Mouse (Mus musculus) cortical plate, adult 2 months (tissue): ENCODE results near the gene Moxd1.

ENCODE experiments used
- CTCF ChIP-seq: fragments of 200-500 bp; IDR thresholded peaks from 2 replicates; pipeline ENCODE4 v1.5.1; 2011; ENCODE audit warnings: mild to moderate bottlenecking, control low read depth, low read length; ENCODE audit not compliant: insufficient read depth; ENCODE audit errors: extremely low read depth
- POLR2A ChIP-seq: fragments of 200-500 bp; IDR thresholded peaks from 2 replicates; pipeline ENCODE4 v1.6.1; 2011; ENCODE audit warnings: mild to moderate bottlenecking, low read length, control low read depth; ENCODE audit not compliant: insufficient read depth; ENCODE audit errors: extremely low read depth

GRCm38 (mm10) chr10:24271077-24271637 is 47.8 kb downstream of the Moxd1 start:
- TF ChIP-seq CTCF (no peak), POLR2A (no peak)
